Mouse (Mus musculus): Measurements from ENCODE around the gene Syt1.

Syt1 gene

DNA sequence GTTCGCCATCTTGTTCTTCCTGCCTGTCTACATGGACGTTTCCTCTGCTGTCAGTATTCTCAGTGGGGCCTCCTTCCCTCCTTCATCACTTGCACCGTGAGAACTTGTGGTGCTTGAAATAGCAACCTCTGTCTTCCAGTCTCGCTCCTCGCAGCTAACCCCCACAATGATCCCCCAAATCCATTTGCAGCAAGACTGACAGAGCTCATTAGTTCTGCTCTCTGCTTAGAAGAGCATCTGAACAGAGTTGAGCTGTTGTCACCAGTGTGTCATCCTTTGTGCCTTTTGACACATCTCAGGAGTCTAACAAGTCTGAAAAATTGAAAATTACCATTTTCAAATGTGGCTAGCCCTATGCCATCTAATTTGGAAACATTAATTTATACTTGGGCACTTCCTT lies 372.7 kb downstream of the Syt1 start:
- DNase-seq: no peak

DNA sequence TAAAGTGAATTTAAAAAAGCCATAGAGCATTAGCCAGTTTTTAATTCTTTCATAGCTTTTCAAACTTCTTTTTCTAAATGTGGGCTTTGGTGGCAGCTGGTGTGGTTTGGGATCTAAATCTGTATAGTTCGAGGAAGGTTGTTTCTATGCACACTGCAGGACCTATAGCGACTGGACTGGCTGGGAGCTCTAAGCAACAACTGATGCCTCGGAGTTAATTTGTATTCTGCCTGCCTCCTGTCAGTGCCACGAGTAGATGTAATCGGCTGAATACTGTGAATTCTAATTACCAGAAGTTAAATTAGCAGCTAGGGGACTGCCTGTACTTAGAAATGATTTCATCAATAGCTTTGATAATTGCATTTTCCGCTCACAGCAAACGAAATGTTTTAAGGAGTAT lies 374.7 kb downstream of the Syt1 start:
- DNase-seq: no peak

DNA sequence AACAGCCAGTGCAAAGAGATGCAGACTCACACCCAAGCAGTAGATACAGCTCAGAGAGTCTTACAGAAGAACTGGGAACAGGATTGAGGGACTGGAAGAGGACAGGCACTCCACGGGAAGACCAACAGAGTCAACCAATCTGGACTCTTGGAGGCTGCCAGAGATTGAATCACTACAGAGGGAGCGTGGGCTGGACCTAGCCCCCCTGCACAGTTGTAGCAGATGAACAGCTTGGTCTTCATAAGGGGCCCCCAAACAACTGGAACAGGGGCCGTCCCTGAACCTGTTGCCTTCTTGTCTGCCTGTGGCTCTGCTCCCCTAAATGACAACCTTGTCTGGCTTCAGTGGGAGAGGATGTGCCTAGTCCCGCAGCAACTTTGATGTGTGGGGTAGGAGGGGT lies 375.2 kb downstream of the Syt1 start:
- DNase-seq: no peak

DNA sequence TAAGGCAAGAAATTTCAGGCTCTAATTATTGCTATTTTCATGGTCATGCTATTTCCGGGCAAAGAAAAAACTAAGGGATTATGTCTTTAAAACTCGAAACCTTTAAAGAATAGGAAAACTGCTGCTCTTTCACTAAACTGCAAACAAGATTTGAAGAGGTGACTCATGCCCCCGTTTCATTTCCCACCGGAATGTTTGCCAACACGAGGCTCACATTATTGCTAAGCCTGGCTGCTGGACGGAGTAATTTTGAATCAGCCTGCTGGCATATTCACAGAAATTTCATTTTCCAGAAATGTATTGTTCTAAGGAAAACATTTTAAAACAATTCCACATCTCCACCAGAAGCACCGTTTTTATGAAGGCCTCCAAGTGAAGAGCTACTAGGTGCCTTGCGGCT lies 379.9 kb downstream of the Syt1 start:
- no peak for DNase-seq

DNA sequence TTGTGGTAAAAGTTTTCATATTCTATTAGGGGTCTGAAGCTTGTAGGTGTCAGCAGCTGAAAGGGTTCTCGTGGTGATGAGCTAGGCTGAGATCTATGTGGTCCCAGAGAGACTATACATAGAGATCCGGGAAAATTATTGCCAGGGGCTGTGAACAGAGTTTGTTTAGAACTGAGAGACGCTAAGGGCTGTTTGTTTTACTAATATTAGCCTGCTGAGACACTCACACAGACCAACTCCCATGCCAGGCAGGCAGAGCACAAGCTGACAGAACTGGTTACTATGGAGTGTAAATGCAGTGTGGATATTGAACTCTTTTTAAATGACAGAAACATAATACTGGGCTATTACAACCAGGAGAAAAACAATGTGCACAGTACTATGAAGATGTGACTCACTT lies 384.4 kb downstream of the Syt1 start:
- DNase-seq: no peak

GRCm38 (mm10) chr10:108623002-108623401 lies 387.8 kb downstream of the Syt1 start:
- DNase-seq: no peak

DNA sequence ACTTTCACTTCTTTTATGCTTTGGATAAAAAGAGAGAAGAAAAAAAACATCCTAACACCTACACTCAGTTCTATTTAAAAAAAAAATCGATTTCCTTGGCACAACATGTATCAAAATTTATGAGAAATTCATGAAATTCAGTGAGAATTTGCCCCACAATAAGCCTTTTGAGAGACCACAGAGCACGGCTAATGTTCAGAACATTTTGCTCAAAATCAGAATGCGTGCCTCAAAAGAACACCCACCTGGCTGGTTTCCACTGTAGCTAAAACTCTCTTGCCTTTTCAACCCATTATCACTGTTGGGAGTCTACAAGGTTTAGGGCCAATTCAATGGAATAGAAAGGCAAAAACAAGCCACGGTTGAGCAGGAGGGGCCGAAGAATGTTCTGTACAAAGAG lies 390.9 kb downstream of the Syt1 start:
- DNase-seq: no peak

DNA sequence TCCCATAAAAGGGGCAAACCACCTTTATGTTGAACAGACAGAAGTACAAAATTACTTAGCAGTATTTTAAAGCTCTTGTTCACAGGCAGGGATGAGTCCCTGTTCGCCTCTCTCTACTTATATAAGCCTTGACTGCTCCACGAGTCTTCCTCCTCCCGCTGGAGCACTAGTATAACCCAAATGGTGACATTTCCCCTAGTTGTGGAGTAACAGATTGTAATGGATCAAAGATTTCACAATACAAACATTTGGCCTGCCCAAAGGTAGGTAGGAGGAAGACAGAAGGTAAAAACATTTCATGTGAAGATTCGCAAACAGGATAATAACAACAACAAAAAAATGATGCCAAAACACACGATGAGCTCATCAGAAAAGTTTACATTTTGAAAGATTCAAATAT lies 391.6 kb downstream of the Syt1 start:
- DNase-seq: no peak

DNA sequence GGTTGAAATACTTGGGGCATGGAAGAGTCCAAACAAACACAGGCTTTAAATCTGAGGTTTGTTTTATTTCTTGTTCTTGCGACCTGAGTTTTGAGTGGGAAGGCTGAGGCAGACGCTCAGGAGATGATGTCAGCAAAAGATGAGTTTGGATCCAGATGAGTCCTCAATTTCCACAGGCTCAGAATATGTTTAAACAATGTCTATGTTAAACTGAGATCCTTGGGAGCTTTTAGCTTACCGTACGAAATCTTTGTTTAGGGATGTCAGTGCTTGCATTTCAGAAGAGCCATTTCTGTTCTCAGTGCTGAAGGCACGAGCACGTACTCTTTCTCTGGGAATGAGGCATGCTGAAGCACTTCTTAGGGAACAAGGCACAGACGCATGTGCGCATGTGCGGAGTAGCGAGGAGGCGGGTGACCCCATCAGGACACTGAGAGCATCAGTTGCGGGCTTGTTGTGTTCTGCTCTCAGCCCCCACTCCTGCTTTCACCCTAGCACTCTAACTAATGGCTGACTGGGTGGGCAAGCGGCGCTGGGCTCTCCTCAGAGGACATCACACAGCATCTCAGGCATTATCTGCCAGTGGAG lies 400.6 kb downstream of the Syt1 start:
- no peak for DNase-seq

GRCm38 (mm10) chr10:108601672-108602412 lies 408.9 kb downstream of the Syt1 start:
- DNase-seq: no peak

- no peak for DNase-seq
These were observed 410.1 kb downstream of the Syt1 start for GRCm38 (mm10) chr10:108600693-108601092.

- DNase-seq: no peak
These were observed 413.4 kb downstream of the Syt1 start for GRCm38 (mm10) chr10:108597385-108597784.

DNA sequence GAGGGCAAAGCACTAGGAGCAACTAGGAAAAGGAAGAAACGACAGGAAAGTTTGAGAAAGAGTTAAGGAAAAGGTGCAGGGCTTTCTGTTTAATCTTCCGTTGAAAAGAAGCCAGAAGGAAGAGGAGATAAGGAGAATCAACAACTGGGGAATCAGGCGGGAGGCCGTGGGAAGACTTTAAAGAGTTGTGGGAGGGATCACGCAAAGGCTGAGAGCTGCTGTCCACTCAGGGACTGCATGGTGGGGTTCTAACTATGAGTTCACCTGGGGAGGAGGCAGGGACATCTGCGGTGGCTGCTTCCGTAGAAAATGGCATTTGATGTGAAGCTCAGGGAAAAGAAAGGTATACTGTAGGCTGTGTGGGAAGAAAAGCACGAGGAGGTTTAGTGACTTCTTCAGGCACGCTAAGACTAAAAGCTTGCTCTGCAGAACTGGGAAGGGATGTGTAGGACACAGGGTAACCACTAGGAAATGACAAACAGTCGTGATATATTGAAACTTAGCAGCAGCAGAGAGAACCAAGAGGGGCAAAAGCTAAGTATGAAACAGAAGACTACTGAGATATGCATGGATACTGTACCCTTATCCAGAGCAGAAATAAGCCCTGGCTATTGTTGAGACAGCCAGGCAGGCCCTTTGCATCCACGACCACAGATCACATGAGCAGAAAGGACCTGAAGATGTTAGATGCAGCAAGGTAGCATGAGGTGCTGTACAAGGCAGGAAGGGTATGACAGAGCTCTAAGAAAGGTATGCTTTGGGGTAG lies 414.4 kb downstream of the Syt1 start:
- no peak for DNase-seq

- DNase-seq: no peak
These were observed 421.4 kb downstream of the Syt1 start for GRCm38 (mm10) chr10:108589355-108589754.

DNA sequence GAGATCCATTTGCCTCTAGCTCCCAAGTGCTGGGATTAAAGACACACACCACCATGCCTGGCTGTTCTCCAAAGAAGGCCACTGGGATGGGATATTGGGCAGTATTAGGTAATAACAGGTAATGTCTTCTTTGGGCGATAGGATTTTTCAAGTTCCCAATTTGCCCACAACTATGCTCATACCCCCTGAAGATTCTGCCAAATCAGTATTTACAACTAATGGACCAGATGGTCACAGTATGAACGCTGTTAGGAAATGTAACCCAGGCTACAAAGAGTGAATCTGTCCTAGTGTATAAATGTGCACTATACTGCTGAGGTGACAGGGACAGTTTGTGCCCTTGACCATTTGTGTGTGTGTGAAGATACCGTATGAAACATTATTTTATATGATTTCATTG lies 421.9 kb downstream of the Syt1 start:
- no peak for DNase-seq

GRCm38 (mm10) chr10:108583694-108584093 lies 427.1 kb downstream of the Syt1 start:
- DNase-seq: no peak

DNA sequence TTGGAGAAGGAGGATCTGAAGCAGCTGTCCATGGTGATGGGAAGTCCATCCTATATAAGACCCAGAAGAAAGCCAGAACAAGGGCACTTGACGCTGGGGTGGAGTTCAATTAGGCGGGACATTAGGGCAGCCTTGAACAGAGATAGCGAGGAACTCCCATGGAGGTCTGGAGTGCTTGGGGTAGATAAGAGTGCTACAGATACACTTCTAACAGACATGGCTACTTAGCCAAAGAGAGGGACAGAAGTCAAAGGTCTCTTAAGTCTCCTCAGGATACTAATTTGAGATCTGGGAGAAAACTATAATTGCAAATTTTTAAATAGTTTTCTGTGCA lies 428.4 kb downstream of the Syt1 start:
- no peak for DNase-seq

DNA sequence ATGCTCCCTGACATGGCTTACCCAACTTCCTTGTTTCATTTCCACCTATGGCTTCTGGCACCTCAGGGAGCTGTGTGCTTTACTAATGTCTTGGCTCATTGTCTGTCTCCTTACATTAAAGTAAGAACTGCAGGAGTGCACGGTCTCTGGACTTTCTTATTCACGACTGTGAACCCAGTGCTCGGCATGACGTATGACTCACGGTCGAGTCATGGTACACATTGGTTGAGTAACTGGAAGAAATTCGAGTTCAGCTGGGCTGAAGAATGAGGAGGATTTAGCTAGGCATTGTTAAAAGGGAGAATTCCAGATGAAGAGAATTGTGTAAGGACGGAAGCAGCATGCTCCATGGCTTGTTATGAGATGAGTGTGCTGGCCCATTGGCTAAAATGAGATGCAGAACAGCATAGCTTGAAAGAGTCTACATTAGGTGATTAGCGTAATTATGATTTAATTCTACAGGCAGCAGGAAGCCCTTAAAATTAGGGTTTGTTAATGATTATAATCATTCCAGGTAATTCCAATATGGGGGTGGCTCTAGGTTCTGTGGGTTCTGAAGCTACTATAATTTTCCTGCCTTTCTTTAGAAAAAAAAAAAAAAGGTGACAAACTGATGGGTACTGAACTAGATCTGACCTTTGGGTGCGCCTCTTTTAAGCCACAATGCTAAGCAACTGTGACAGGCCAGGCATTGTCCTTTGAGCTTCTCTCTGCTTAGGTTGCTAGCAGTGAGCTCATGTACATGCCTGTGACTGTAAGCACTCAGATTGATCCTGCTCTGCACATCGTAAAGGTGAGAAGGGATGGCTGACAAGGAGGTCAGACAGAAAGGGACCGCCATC lies 429.0 kb downstream of the Syt1 start:
- DNase-seq: no peak

DNA sequence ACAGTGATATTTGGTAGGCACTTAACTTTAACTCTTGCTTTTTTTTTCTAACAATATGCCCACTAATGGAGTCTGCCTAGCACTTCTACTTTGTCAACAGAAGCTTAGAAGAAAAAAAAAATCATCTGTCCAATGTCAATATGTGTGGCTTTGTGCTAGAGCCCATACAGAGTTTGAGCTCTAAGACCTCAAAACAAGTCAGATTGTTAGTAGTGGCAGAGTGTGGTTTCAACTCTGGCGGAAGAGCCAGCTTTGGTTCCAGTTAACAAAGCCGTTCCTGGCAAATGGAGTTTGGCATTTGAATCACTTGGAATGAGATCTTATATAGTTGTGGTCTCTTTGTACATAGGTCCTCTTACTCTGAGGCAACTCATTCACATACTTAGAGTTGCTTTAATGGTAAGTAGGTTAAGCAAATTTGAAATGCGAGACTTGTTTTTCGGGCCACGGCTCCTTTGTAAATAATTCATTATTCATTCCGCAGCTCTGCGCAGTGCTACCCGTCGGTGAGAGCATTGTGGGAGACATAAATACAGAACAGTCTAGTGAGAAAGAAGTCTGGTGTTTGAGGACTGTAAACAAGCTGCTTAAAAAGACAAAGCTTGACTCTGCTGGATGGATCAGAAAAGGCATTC lies 429.9 kb downstream of the Syt1 start:
- no peak for DNase-seq

- no peak for DNase-seq
These were observed 431.4 kb downstream of the Syt1 start for GRCm38 (mm10) chr10:108579396-108579795.

GRCm38 (mm10) chr10:108577611-108578010 lies 433.2 kb downstream of the Syt1 start:
- no peak for DNase-seq

- no peak for DNase-seq
These were observed 438.0 kb downstream of the Syt1 start for GRCm38 (mm10) chr10:108572764-108573163.

DNA sequence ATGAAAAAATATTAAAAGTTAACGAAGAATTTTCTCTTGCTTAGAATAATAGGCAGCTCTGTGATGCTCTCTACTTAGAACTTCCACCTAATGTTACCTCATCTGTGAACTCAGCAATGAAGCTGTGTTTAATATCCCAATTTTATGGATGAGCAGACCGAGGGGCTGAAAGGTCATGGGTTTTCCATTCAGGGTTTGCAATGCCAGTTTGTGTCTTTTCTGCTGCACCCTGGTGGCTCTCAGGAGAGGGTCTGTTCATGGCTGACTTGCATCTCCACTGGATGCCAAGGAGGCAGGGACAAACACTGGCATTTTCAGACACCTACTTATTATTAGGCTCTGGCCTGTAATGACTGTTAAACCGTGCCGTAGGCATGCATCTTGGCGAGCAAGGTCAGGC lies 439.7 kb downstream of the Syt1 start:
- DNase-seq: no peak
